Mouse (Mus musculus): ENCODE data around the gene Tead1.

DNA sequence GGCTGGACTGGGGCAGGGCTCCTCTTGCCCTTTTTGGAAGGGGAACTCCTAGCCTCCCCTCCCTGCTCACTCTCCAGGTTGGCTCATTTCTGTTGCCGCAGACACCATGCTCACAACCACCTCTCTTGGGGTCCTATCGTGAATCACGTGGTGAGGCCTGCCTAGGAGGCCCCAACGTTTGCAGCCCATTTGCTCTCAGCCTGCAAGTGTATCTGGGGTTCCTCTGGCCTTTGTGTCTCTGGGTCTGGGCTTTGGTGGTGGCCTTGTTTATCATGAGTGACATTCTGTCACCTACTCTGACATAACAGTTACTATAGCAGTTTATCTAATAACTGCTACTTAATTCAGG is 41.8 kb downstream of the Tead1 start:
- TF ChIP-seq CTCF (IDR thresholded peaks at IDR 0.05; ENCODE audit: control insufficient read depth, insufficient read depth, insufficient read length) (no peak), MYOD1 (IDR thresholded peaks at IDR 0.05; ENCODE audit: control insufficient read depth, insufficient read length, low read depth) (no peak), MAX (IDR thresholded peaks at IDR 0.05) (no peak), FOSL1 (IDR thresholded peaks at IDR 0.05; ENCODE audit: insufficient read depth, low read length, poor library complexity, severe bottlenecking) (no peak)

Data from C2C12 (cell line).